25 mouse cellular contexts compared by ENCODE assay signal in the genomic region with DNA sequence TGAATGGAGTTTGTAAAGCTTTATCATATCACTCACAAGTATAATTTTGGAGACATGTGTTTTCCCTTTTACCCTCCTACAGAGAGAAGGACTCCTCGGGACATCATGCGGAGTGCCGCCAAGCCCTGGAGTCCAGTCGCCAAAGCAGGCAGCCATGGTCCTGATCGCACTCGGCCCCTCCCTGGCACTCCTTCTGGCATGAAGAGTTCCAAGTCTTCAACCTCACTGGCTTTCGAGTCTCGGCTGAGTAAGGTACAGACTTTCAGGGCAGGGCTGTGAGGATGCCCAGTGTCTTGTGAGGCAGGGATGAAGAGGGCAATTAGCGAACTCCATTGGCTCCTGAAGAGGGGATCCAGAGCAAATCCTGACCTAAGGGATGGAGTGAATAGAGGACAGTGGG.
DNase-seq lines count a peak whose midpoint lies in the region; ATAC-seq lines count a peak whose summit lies in the region.
"Had no signal": no experiment of that assay in that cellular context is flagged by ENCODE, and none has a peak within 500 bp of the region (broad histone marks: within the 10 kb centered on the region; RNA-seq: fewer than 3 reads in every experiment).

No protein-coding gene starts in this region.

- H3K36me3 ChIP-seq in midbrain, embryonic 11.5 days (ENCODE audit: control insufficient read depth, insufficient read depth, low read length): no peaks in the 10 kb centered on the region
- no peaks in the 10 kb centered on the region for H3K36me3 ChIP-seq in midbrain, embryonic 15.5 days (replicated peaks)
- H3K36me3 ChIP-seq: embryonic facial prominence, embryonic 12.5 days; embryonic facial prominence, embryonic 15.5 days; forebrain, embryonic 12.5 days; forebrain, embryonic 15.5 days; heart, embryonic 10.5 days; heart, embryonic 13.5 days; hindbrain, embryonic 12.5 days; hindbrain, embryonic 15.5 days had no signal

- WGBS in midbrain, embryonic 11.5 days: 84% methylated on average over 9 of the region's 9 CpGs
- 86% methylated on average over 9 of the region's 9 CpGs for WGBS in midbrain, embryonic 15.5 days

- no peak overlapping the region for H3K4me2 ChIP-seq in midbrain, embryonic 11.5 days
- H3K4me2 ChIP-seq in midbrain, embryonic 15.5 days: no peak overlapping the region
- H3K4me2 ChIP-seq: embryonic facial prominence, embryonic 12.5 days; embryonic facial prominence, embryonic 15.5 days; forebrain, embryonic 12.5 days; forebrain, embryonic 15.5 days; heart, embryonic 13.5 days; hindbrain, embryonic 12.5 days; hindbrain, embryonic 15.5 days had no signal

- no peak overlapping the region for H3K27ac ChIP-seq in midbrain, embryonic 11.5 days (ENCODE audit: low read depth, low read length)
- no peak overlapping the region for H3K27ac ChIP-seq in midbrain, embryonic 15.5 days
- H3K27ac ChIP-seq: embryonic facial prominence, embryonic 12.5 days; embryonic facial prominence, embryonic 15.5 days; forebrain, embryonic 12.5 days; forebrain, embryonic 15.5 days; heart, adult 2 months; heart, embryonic 10.5 days; heart, embryonic 13.5 days; hindbrain, embryonic 12.5 days; hindbrain, embryonic 15.5 days had no signal

- DNase-seq in cerebellum, adult 18-20 months: peak; percentile 54 to 59
- no peak for DNase-seq in cerebellum, adult 11 months
- DNase-seq in midbrain, embryonic 11.5 days (ENCODE audit: low spot score, missing footprints): peak; percentile 21
- peak; percentile 58 to 70 for DNase-seq in cerebellum, postnatal 25 days
- DNase-seq: adrenal gland, postnatal 10 days; adrenal gland, postnatal 36 days; B cell, adult 2 months; gastrocnemius, postnatal 25 days; heart, adult 2 months; kidney, adult 2 months had no signal

- no peak overlapping the region for H3K4me3 ChIP-seq in midbrain, embryonic 11.5 days (ENCODE audit: low read depth, low read length)
- H3K4me3 ChIP-seq in midbrain, embryonic 15.5 days: no peak overlapping the region
- H3K4me3 ChIP-seq: embryonic facial prominence, embryonic 12.5 days; embryonic facial prominence, embryonic 15.5 days; erythroblast, embryonic 14.5 days; forebrain, embryonic 12.5 days; forebrain, embryonic 15.5 days; heart, adult 2 months; heart, embryonic 10.5 days; heart, embryonic 13.5 days; hindbrain, embryonic 12.5 days; hindbrain, embryonic 15.5 days had no signal

- H3K9ac ChIP-seq in midbrain, embryonic 11.5 days (ENCODE audit: low read length): no peak overlapping the region
- no peak overlapping the region for H3K9ac ChIP-seq in midbrain, embryonic 15.5 days
- H3K9ac ChIP-seq: embryonic facial prominence, embryonic 12.5 days; embryonic facial prominence, embryonic 15.5 days; forebrain, embryonic 12.5 days; forebrain, embryonic 15.5 days; heart, embryonic 13.5 days; hindbrain, embryonic 12.5 days; hindbrain, embryonic 15.5 days had no signal

- H3K4me1 ChIP-seq in midbrain, embryonic 11.5 days (ENCODE audit: control insufficient read depth, insufficient read depth, low read length): no peaks in the 10 kb centered on the region
- peaks cover under 1% of the 10 kb centered on the region for H3K4me1 ChIP-seq in midbrain, embryonic 15.5 days

- ATAC-seq in midbrain, embryonic 11.5 days (ENCODE audit: low FRiP score): no peak
- no peak for ATAC-seq in midbrain, embryonic 15.5 days (replicated peaks)
- no peak for ATAC-seq in erythroblast, adult 5-6 weeks (replicated peaks; ENCODE audit: low FRiP score, poor library complexity, severe bottlenecking)
- ATAC-seq: forebrain, embryonic 15.5 days; intestine, postnatal 0 days; Patski had no signal

- no peaks in the 10 kb centered on the region for H3K27me3 ChIP-seq in midbrain, embryonic 11.5 days (ENCODE audit: control insufficient read depth, insufficient read depth, low read length)
- no peaks in the 10 kb centered on the region for H3K27me3 ChIP-seq in midbrain, embryonic 15.5 days (replicated peaks)
- H3K27me3 ChIP-seq: CH12.LX; embryonic facial prominence, embryonic 12.5 days; embryonic facial prominence, embryonic 15.5 days; forebrain, embryonic 12.5 days; forebrain, embryonic 15.5 days; heart, embryonic 13.5 days; hindbrain, embryonic 12.5 days; hindbrain, embryonic 15.5 days; Patski had no signal

- H3K9me3 ChIP-seq in midbrain, embryonic 11.5 days (ENCODE audit: control insufficient read depth, low read length): no peaks in the 10 kb centered on the region
- H3K9me3 ChIP-seq in midbrain, embryonic 15.5 days: no peaks in the 10 kb centered on the region
- H3K9me3 ChIP-seq: embryonic facial prominence, embryonic 12.5 days; embryonic facial prominence, embryonic 15.5 days; forebrain, embryonic 12.5 days; forebrain, embryonic 15.5 days; G1E; heart, embryonic 10.5 days; heart, embryonic 13.5 days; hindbrain, embryonic 12.5 days; hindbrain, embryonic 15.5 days had no signal
